Comparison of ENCODE assay signal across 8 mouse cellular contexts in the genomic region with DNA sequence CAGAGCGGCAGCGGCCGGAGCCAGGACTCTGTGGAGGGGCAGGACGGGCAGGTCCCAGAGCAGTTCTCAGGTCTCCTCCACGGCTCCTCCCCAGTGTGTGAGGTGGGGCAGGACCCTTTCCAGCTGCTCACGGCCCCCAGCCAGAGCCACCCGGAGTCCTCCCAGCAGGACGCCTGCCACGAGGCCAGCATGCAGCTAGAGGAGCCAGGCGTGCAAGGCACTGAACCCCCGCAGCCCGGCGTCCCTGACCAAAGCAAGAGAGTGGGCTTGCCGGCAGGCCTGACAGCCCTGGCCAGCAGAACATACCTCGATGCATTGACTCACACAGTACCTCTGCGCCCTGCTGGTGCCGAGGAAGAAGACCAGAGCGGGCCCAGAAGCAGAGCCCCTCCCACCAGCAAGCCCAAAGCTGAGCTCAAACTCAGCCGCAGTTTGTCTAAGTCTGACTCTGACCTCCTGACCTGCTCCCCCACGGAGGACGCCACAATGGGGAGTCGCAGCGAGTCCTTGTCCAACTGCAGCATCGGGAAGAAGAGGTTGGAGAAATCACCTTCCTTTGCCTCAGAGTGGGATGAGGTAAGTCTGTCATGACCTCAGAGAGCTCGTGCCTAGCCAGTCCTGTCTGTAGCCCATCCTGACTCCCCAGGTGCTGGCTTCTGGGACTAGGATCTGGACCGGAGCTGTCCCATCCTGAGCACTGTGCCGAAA.
DNase-seq lines count a peak whose midpoint lies in the region; ATAC-seq and TF ChIP-seq lines count a peak whose summit lies in the region.

No protein-coding gene starts in this region.

- H3K4me3 ChIP-seq in kidney, embryonic 15.5 days (replicated peaks), result peak overlapping the region; percentile 29
- peak overlapping the region; percentile 38 for H3K4me3 ChIP-seq in stomach, postnatal 0 days (ENCODE audit: low read depth, low read length)

- peak; percentile 38 for DNase-seq in urinary bladder, postnatal 25 days (ENCODE audit: low spot score)
- no peak for DNase-seq in urinary bladder, postnatal 10 days (ENCODE audit: low spot score)
- DNase-seq in heart, adult 18-20 months, result peak; percentile 62 to 76
- DNase-seq in stomach, postnatal 0 days (ENCODE audit: low spot score), result no peak
- no peak for DNase-seq in layer of hippocampus, adult 9-11 months
- DNase-seq in left cerebral cortex, adult 8-10 months (ENCODE audit: low spot score in 2 of 2), result no peak

- H3K27ac ChIP-seq in kidney, embryonic 15.5 days, result peak overlapping the region; percentile 92
- H3K27ac ChIP-seq in stomach, postnatal 0 days (replicated peaks), result peak overlapping the region; percentile 94

- TF ChIP-seq EP300 in stomach, postnatal 0 days (optimal IDR thresholded peaks at IDR 0.05), result no peak

- H3K4me2 ChIP-seq in kidney, embryonic 15.5 days, result peak overlapping the region; percentile 58
- peak overlapping the region; percentile 63 for H3K4me2 ChIP-seq in stomach, postnatal 0 days (replicated peaks; ENCODE audit: low read depth)

- H3K4me1 ChIP-seq in kidney, embryonic 15.5 days, result peaks cover 58% of the 10 kb centered on the region
- peaks cover 17% of the 10 kb centered on the region for H3K4me1 ChIP-seq in stomach, postnatal 0 days (replicated peaks; ENCODE audit: control insufficient read depth, insufficient read depth)

- 17% methylated on average over 27 of the region's 27 CpGs for WGBS in kidney, embryonic 15.5 days
- WGBS in stomach, postnatal 0 days, result 16% methylated on average over 27 of the region's 27 CpGs

- TF ChIP-seq CTCF in stomach, postnatal 0 days (IDR thresholded peaks at IDR 0.05; ENCODE audit: low read depth), result peak; percentile 38

- ATAC-seq in kidney, embryonic 15.5 days (replicated peaks; ENCODE audit: low FRiP score), result peak; percentile 59
- peak; percentile 47 for ATAC-seq in megakaryocyte, adult 5-6 weeks (ENCODE audit: poor library complexity, severe bottlenecking)
- peak; percentile 45 for ATAC-seq in stomach, postnatal 0 days (ENCODE audit: low FRiP score, low TSS enrichment)

- no peaks in the 10 kb centered on the region for H3K9me3 ChIP-seq in kidney, embryonic 15.5 days (replicated peaks)
- H3K9me3 ChIP-seq in stomach, postnatal 0 days (ENCODE audit: control insufficient read depth, low read length), result no peaks in the 10 kb centered on the region

- peaks cover 7% of the 10 kb centered on the region; the same call in 1 of the 2 replicates for H3K36me3 ChIP-seq in kidney, embryonic 15.5 days
- H3K36me3 ChIP-seq in stomach, postnatal 0 days (ENCODE audit: control insufficient read depth, insufficient read depth, low read length), result peaks cover 2% of the 10 kb centered on the region; the same call in 1 of the 2 replicates

- H3K27me3 ChIP-seq in kidney, embryonic 15.5 days, result no peaks in the 10 kb centered on the region
- H3K27me3 ChIP-seq in stomach, postnatal 0 days (ENCODE audit: control insufficient read depth, insufficient read depth, low read length), result no peaks in the 10 kb centered on the region

- H3K9ac ChIP-seq in kidney, embryonic 15.5 days, result peak overlapping the region; percentile 35
- peak overlapping the region; percentile 76 for H3K9ac ChIP-seq in stomach, postnatal 0 days (ENCODE audit: low read length)

Comparison
In these comparisons a context has a peak if more than half of its experiments do, and no peak if none do; other contexts are left out.
1. DNase-seq: peak in urinary bladder, postnatal 25 days (single experiment) and heart, adult 18-20 months (2 of 2); none in urinary bladder, postnatal 10 days (single experiment), stomach, postnatal 0 days (single experiment), layer of hippocampus, adult 9-11 months (single experiment) and left cerebral cortex, adult 8-10 months (0 of 2).
2. Peak in every context shown above with its lines, with median percentiles within 50 percentile points of each other: ATAC-seq.